Mouse (Mus musculus) midbrain, embryonic 16.5 days (tissue): ENCODE measurements around the gene Aktip. TPM values are rescaled to one million over a fixed set of nuclear protein-coding genes. Genes with fewer than 3 reads are reported as not detected.

ENCODE experiments used
- ATAC-seq: fragments of 200-750 bp; cut with Nextera tagmentation; 2 replicates; pipeline ENCODE4 v1.8.0; 2017; ENCODE audit warnings: moderate TSS enrichment
- H3K27ac ChIP-seq: fragments of 300-500 bp; sonication (generic); 2 replicates; pipeline ENCODE4 v1.5.1; 2014; ENCODE audit warnings: mild to moderate bottlenecking, low read length, mixed read lengths
- H3K27me3 ChIP-seq: fragments of 300-500 bp; sonication (generic); 2 replicates; pipeline ENCODE4 v1.6.1; 2014; ENCODE audit warnings: low read depth, low read length, mixed read lengths; ENCODE audit not compliant: control insufficient read depth, insufficient read depth
- H3K36me3 ChIP-seq: fragments of 300-500 bp; sonication (generic); 2 replicates; pipeline ENCODE4 v1.6.1; 2014; ENCODE audit warnings: mild to moderate bottlenecking, low read length, moderate library complexity, mixed read lengths; ENCODE audit not compliant: control insufficient read depth, insufficient read depth
- H3K4me1 ChIP-seq: fragments of 300-500 bp; sonication (generic); 2 replicates; pipeline ENCODE4 v1.6.1; 2014; ENCODE audit warnings: mild to moderate bottlenecking, low read length, mixed read lengths; ENCODE audit not compliant: control insufficient read depth, insufficient read depth
- H3K4me2 ChIP-seq: fragments of 300-500 bp; sonication (generic); 2 replicates; pipeline ENCODE4 v1.6.1; 2014; ENCODE audit warnings: mild to moderate bottlenecking, low read length, mixed read lengths
- H3K4me3 ChIP-seq: fragments of 300-500 bp; sonication (generic); 2 replicates; pipeline ENCODE4 v1.5.1; 2014; ENCODE audit warnings: low read depth, mild to moderate bottlenecking, low read length, moderate library complexity, mixed read lengths
- H3K9ac ChIP-seq: fragments of 300-500 bp; sonication (generic); 2 replicates; pipeline ENCODE4 v1.6.1; 2014; ENCODE audit warnings: low read depth, low read length, mixed read lengths
- H3K9me3 ChIP-seq: fragments of 300-500 bp; sonication (generic); replicated peaks from 2 replicates; pipeline ENCODE4 v1.6.1; 2014; ENCODE audit warnings: mild to moderate bottlenecking, low read length, mixed read lengths; ENCODE audit not compliant: control insufficient read depth, poor library complexity, severe bottlenecking
- WGBS: fragments of 180-500 bp; shearing (Covaris S2); extraction: QIAGEN DNeasy Blood & Tissue Kit; methylation state at CpG from one replicate; pipeline ENCODE4 v1.1.7; 2014; 5-methylcytosine and 5-hydroxymethylcytosine counted together
- polyA plus RNA-seq: library from polyadenylated mRNA; unstranded; fragments of >200 nt; fragmentation: Nextera tagmentation; extraction: Ambion mirVana; gene quantifications from 2 replicates; pipeline ENCODE4 v1.2.1, GENCODE M21; 2015

Aktip gene
- polyA plus RNA-seq, 1 experiment from 2014 or later: 141 TPM

GRCm38 (mm10) chr8:91221841-91222240 lies 22.1 kb upstream of the Aktip start:
- 96% methylated on average over 2 of the region's 2 CpGs for WGBS
- H3K9me3 ChIP-seq: no peaks in the 10 kb centered on the region
- no peak for ATAC-seq
- H3K4me1 ChIP-seq: no peaks in the 10 kb centered on the region
- H3K27ac ChIP-seq: no peak overlapping the region
- no peak overlapping the region for H3K4me2 ChIP-seq
- H3K4me3 ChIP-seq: no peak overlapping the region
- no peaks in the 10 kb centered on the region for H3K27me3 ChIP-seq
- H3K9ac ChIP-seq: no peak overlapping the region
- H3K36me3 ChIP-seq: 0 out of 2 replicates have a peak, but pooled peaks cover 6% of the 10 kb centered on the region

DNA sequence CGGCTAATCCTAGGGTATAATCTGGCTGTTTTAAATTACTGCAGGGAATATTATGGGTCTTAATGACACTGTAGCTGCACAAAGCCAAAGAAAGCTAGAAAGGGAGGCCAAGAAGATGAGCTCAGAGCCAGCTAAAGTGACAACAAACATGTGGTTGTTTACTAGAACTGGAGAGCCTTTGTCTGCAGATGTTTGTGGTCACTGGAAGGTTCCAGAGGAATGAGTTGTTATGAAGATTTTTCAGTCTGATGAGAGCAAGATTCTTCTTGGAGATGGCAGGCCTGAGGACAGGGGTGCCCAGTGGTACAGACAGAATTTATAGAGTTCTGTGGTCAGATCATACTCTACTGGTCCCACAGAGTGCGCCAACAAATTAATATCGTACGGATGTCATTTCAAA lies 18.5 kb upstream of the Aktip start:
- H3K27ac ChIP-seq: no peak overlapping the region
- WGBS: 67% methylated on average over 4 of the region's 4 CpGs
- no peak for ATAC-seq

DNA sequence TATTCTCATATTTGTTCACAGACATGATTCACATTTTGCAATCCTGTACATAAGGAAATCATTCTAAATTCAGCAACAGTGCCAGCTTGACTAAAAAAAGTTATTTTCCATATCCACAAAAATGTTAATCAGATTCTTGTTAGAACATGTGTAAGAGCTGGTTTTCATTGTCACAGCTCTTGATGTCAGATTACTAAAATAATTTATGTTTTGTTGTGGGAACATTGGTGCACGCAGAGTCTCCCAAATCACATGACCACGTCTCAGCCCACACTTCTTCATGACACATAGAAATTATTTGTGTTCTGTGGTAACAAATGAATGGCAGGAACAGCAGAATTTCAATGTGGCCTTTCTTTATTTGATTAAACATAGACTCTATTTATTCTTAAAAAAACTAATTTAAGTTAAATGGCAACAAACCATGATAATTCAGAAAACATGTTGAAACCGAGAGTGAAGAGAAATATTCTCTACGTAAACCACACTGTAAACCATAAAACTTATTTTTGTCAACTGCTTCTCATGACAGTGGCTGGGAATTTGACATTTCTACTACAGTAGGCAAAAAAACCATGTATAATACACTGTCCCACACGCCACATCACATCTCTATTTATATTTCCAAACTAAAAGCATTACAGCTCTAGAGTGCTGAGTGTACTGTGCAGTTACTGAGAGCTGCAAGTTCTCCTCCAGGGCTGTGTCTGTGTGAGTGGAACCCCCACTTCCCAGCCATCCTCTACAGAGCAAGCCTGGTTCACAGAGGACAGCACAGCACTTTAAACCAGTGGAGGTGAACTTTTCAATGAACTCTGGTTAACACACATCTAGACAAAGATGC lies 17.5 kb upstream of the Aktip start:
- H3K9me3 ChIP-seq: no peaks in the 10 kb centered on the region
- H3K27me3 ChIP-seq: no peaks in the 10 kb centered on the region
- 94% methylated on average over 5 of the region's 5 CpGs for WGBS
- H3K4me3 ChIP-seq: no peak overlapping the region
- no peak overlapping the region for H3K27ac ChIP-seq
- H3K36me3 ChIP-seq: 0 out of 2 replicates have a peak, but pooled peaks cover 4% of the 10 kb centered on the region
- ATAC-seq: no peak
- H3K4me1 ChIP-seq: no peaks in the 10 kb centered on the region
- H3K4me2 ChIP-seq: no peak overlapping the region
- H3K9ac ChIP-seq: no peak overlapping the region

More for the DNA sequence above, 18.5 kb upstream of the Aktip start:
- Histone ChIP-seq H3K4me3 (no peak overlapping the region), H3K9me3 (no peaks in the 10 kb centered on the region), H3K4me1 (no peaks in the 10 kb centered on the region), H3K27me3 (no peaks in the 10 kb centered on the region), H3K4me2 (no peak overlapping the region), H3K9ac (no peak overlapping the region), H3K36me3 (0 out of 2 replicates have a peak, but pooled peaks cover 4% of the 10 kb centered on the region)

GRCm38 (mm10) chr8:91214287-91214686 lies 14.5 kb upstream of the Aktip start:
- Histone ChIP-seq H3K4me1 (no peaks in the 10 kb centered on the region), H3K36me3 (0 out of 2 replicates have a peak, but pooled peaks cover 4% of the 10 kb centered on the region), H3K9me3 (no peaks in the 10 kb centered on the region), H3K9ac (no peak overlapping the region), H3K4me3 (no peak overlapping the region), H3K4me2 (no peak overlapping the region), H3K27me3 (no peaks in the 10 kb centered on the region), H3K27ac (no peak overlapping the region)
- no peak for ATAC-seq
- 59% methylated on average over 3 of the region's 3 CpGs for WGBS

DNA sequence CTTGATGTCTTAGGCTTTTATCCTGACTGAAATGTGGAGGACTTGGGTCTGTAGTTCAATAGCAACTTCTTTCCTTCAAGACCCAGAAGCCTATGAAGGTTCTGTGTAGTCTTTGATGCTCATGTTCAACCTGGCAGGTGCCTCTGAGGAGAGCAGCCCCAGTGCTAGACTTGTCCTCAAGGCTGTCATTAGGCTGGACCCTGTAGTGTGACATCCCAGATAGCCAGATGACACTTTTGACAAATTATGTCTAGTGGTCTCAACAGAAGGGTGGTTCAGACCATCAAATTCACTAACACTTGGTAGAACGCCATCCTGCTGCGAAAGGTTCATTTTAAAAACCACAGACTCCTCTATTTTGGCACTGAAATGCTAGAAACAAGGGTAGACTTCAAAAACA lies 13.2 kb upstream of the Aktip start:
- no peaks in the 10 kb centered on the region for H3K9me3 ChIP-seq
- no peak for ATAC-seq
- no peak overlapping the region for H3K4me2 ChIP-seq
- no peak overlapping the region for H3K27ac ChIP-seq
- WGBS: 98% methylated on average over 2 of the region's 2 CpGs
- no peaks in the 10 kb centered on the region for H3K4me1 ChIP-seq
- 0 out of 2 replicates have a peak, but pooled peaks cover 2% of the 10 kb centered on the region for H3K36me3 ChIP-seq
- H3K4me3 ChIP-seq: no peak overlapping the region
- H3K9ac ChIP-seq: no peak overlapping the region
- H3K27me3 ChIP-seq: no peaks in the 10 kb centered on the region

- H3K4me1 ChIP-seq: no peaks in the 10 kb centered on the region
- H3K9ac ChIP-seq: no peak overlapping the region
- no peak for ATAC-seq
- no peaks in the 10 kb centered on the region for H3K36me3 ChIP-seq
- H3K27ac ChIP-seq: no peak overlapping the region
- WGBS: 79% methylated on average over 3 of the region's 3 CpGs
- no peaks in the 10 kb centered on the region for H3K9me3 ChIP-seq
- no peaks in the 10 kb centered on the region for H3K27me3 ChIP-seq
- no peak overlapping the region for H3K4me2 ChIP-seq
- H3K4me3 ChIP-seq: no peak overlapping the region
Measured at GRCm38 (mm10) chr8:91209658-91210057, 9.9 kb upstream of the Aktip start.

DNA sequence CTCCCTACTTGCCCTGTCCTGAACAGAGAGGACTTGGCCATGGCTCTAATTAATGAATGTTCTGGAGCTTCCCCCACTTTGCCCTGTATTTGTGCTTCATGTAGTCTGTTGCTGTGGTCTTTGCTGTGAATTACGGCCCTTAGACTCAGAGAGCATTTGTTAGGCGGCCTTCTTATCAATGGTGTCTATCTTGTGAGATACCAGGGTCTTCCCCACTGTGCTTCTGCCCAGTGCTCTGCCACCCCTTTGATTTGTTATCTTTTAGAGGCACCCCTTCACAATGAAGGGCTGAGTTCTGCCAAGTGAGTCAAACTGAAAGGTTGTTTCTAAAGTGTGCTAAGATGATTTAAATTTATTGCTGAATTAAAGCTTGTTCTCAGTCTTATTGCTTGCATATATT lies 7.9 kb upstream of the Aktip start:
- Histone ChIP-seq H3K9me3 (no peaks in the 10 kb centered on the region), H3K4me1 (no peaks in the 10 kb centered on the region), H3K9ac (no peak overlapping the region), H3K27me3 (no peaks in the 10 kb centered on the region), H3K36me3 (no peaks in the 10 kb centered on the region), H3K27ac (no peak overlapping the region), H3K4me2 (no peak overlapping the region), H3K4me3 (no peak overlapping the region)
- ATAC-seq: no peak
- WGBS: 84% methylated on average over 2 of the region's 2 CpGs

DNA sequence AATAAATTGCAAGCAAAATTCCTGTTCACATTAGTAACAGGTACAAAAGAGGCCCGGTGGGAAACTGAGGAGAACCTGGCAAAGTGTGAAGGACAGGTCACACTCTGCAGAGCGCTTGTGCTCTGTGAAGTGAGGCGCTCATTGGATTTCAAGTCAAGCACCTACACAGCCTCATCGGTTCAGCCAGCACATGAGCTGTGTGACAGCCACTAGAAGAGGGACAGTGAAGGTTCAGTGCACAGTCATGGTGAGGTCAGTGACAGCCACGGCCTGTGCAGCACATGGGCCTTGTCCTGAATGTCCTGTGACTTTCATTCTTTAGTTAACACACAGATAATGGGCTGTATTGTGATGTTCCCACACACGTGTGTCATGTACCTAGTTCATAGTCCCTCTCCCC lies 6.1 kb upstream of the Aktip start:
- H3K27ac ChIP-seq: no peak overlapping the region
- no peaks in the 10 kb centered on the region for H3K4me1 ChIP-seq
- H3K4me3 ChIP-seq: no peak overlapping the region
- no peak overlapping the region for H3K4me2 ChIP-seq
- H3K27me3 ChIP-seq: no peaks in the 10 kb centered on the region
- ATAC-seq: no peak
- 67% methylated on average over 6 of the region's 6 CpGs for WGBS
- no peaks in the 10 kb centered on the region for H3K9me3 ChIP-seq
- H3K36me3 ChIP-seq: no peaks in the 10 kb centered on the region
- no peak overlapping the region for H3K9ac ChIP-seq

- Histone ChIP-seq H3K4me3 (no peak overlapping the region), H3K27ac (no peak overlapping the region), H3K4me2 (no peak overlapping the region), H3K9me3 (no peaks in the 10 kb centered on the region), H3K4me1 (no peaks in the 10 kb centered on the region), H3K27me3 (no peaks in the 10 kb centered on the region), H3K36me3 (no peaks in the 10 kb centered on the region), H3K9ac (no peak overlapping the region)
- 73% methylated on average over 2 of the region's 2 CpGs for WGBS
- ATAC-seq: no peak
Measured at GRCm38 (mm10) chr8:91201184-91201583, 1.4 kb upstream of the Aktip start.
